ENCODE assay signal across 14 mouse cellular contexts in genomic region chr9:114533848-114534247, GRCm38 (mm10). TPM values are rescaled to one million over a fixed set of nuclear protein-coding genes. Genes with fewer than 3 reads are reported as not detected.
DNase-seq lines count a peak whose midpoint lies in the region; ATAC-seq lines count a peak whose summit lies in the region.
"Had no signal": no experiment of that assay in that cellular context is flagged by ENCODE, and none has a peak within 500 bp of the region (broad histone marks: within the 10 kb centered on the region; RNA-seq: fewer than 3 reads in every experiment).

No protein-coding gene starts in this region.

- ATAC-seq in kidney, embryonic 15.5 days (replicated peaks; ENCODE audit: low FRiP score) = 0 out of 2 replicates have a peak, but pooled peaks have one; percentile 14
- peak; percentile 33; the same call in 1 of the 2 replicates for ATAC-seq in limb, embryonic 15.5 days (ENCODE audit: insufficient number of reproducible peaks, low FRiP score, low TSS enrichment, low read depth)
- ATAC-seq: forebrain, embryonic 14.5 days had no signal

- H3K27me3 ChIP-seq in kidney, embryonic 15.5 days = no peaks in the 10 kb centered on the region
- H3K27me3 ChIP-seq in limb, embryonic 15.5 days = no peaks in the 10 kb centered on the region
- H3K27me3 ChIP-seq: heart, embryonic 15.5 days had no signal

- H3K9me3 ChIP-seq in kidney, embryonic 15.5 days (replicated peaks) = no peaks in the 10 kb centered on the region
- no peaks in the 10 kb centered on the region for H3K9me3 ChIP-seq in limb, embryonic 15.5 days
- H3K9me3 ChIP-seq: heart, embryonic 15.5 days had no signal

- DNase-seq in kidney, adult 11 months = no peak
- DNase-seq in 3T3-L1 (ENCODE audit: low read depth, low spot score) (peak; percentile 34), R1 (ENCODE audit: low read depth, low spot score) (peak; percentile 93)
- DNase-seq in thymus, postnatal 10 days (ENCODE audit: low spot score in 2 of 2) = no peak
- DNase-seq in right cerebral cortex, postnatal 36 days (ENCODE audit: low spot score in 2 of 2) = no peak
- DNase-seq in embryo, embryonic 11 days = no peak
- DNase-seq: cerebellum, adult 11-12 months; gastrocnemius, adult 2 months; left cerebral cortex, postnatal 4 days; thymus, postnatal 36 days had no signal

- no peak overlapping the region for H3K4me3 ChIP-seq in kidney, embryonic 15.5 days (replicated peaks)
- no peak overlapping the region for H3K4me3 ChIP-seq in limb, embryonic 15.5 days
- H3K4me3 ChIP-seq: gastrocnemius, adult 2 months; heart, embryonic 15.5 days had no signal

- H3K36me3 ChIP-seq in kidney, embryonic 15.5 days = no peaks in the 10 kb centered on the region
- H3K36me3 ChIP-seq in limb, embryonic 15.5 days = no peaks in the 10 kb centered on the region
- H3K36me3 ChIP-seq: heart, embryonic 15.5 days had no signal

- WGBS in kidney, embryonic 15.5 days = 77% methylated on average over 4 of the region's 4 CpGs
- 76% methylated on average over 4 of the region's 4 CpGs for WGBS in limb, embryonic 15.5 days

- H3K4me1 ChIP-seq in kidney, embryonic 15.5 days = peaks cover 61% of the 10 kb centered on the region
- H3K4me1 ChIP-seq in limb, embryonic 15.5 days = peaks cover 17% of the 10 kb centered on the region

- H3K9ac ChIP-seq in kidney, embryonic 15.5 days = no peak overlapping the region
- H3K9ac ChIP-seq in limb, embryonic 15.5 days = no peak overlapping the region
- H3K9ac ChIP-seq: heart, embryonic 15.5 days had no signal

- no peak overlapping the region for H3K4me2 ChIP-seq in kidney, embryonic 15.5 days
- H3K4me2 ChIP-seq in limb, embryonic 15.5 days = no peak overlapping the region
- H3K4me2 ChIP-seq: heart, embryonic 15.5 days had no signal

- no peak overlapping the region for H3K27ac ChIP-seq in kidney, embryonic 15.5 days
- no peak overlapping the region for H3K27ac ChIP-seq in limb, embryonic 15.5 days
- H3K27ac ChIP-seq: gastrocnemius, adult 2 months; heart, embryonic 15.5 days had no signal

RNA-seq across cellular contexts. Expression of gene C130032M10Rik, which starts 18.4 kb away (rescaled TPM):
- 0.58 and 0.62 TPM in 2 replicates for polyA plus RNA-seq in kidney, embryonic 15.5 days (2015; fragmentation: Nextera tagmentation; extraction: Ambion mirVana)
- 5.5 and 6.6 TPM in 2 replicates for polyA plus RNA-seq in limb, embryonic 15.5 days (2015; fragmentation: Nextera tagmentation; extraction: Ambion mirVana)
- polyA plus RNA-seq: forebrain, embryonic 14.5 days had no signal

RNA-seq across cellular contexts. Expression of gene Ccr4, which starts 29.1 kb away (rescaled TPM):
- 0.55 and 0.78 TPM in 2 replicates for polyA plus RNA-seq in kidney, embryonic 15.5 days (2015; fragmentation: Nextera tagmentation; extraction: Ambion mirVana)
- polyA plus RNA-seq in limb, embryonic 15.5 days (2015; fragmentation: Nextera tagmentation; extraction: Ambion mirVana) = 4.5 and 5.7 TPM in 2 replicates
- polyA plus RNA-seq: forebrain, embryonic 14.5 days; heart, embryonic 15.5 days had no signal

RNA-seq across cellular contexts. Expression of gene Trim71, which starts 30.3 kb away (rescaled TPM):
- 0.87 and 1.00 TPM in 2 replicates for polyA plus RNA-seq in kidney, embryonic 15.5 days (2015; fragmentation: Nextera tagmentation; extraction: Ambion mirVana)
- polyA plus RNA-seq in limb, embryonic 15.5 days (2015; fragmentation: Nextera tagmentation; extraction: Ambion mirVana) = 0.24 and 0.27 TPM in 2 replicates

Comparison
In these comparisons a context has a peak if more than half of its experiments do, and no peak if none do; other contexts are left out.
1. DNase-seq: peak in 3T3-L1 (single experiment) and R1 (single experiment); none in kidney, adult 11 months (single experiment), thymus, postnatal 10 days (0 of 2), right cerebral cortex, postnatal 36 days (0 of 2) and embryo, embryonic 11 days (single experiment).